Mouse (Mus musculus): Measurements from ENCODE around the gene Krt79. TPM values are rescaled to one million over a fixed set of nuclear protein-coding genes. Genes with fewer than 3 reads are reported as not detected.

Krt79 gene
- total and polyA plus RNA-seq, 3 experiments = not detected

DNA sequence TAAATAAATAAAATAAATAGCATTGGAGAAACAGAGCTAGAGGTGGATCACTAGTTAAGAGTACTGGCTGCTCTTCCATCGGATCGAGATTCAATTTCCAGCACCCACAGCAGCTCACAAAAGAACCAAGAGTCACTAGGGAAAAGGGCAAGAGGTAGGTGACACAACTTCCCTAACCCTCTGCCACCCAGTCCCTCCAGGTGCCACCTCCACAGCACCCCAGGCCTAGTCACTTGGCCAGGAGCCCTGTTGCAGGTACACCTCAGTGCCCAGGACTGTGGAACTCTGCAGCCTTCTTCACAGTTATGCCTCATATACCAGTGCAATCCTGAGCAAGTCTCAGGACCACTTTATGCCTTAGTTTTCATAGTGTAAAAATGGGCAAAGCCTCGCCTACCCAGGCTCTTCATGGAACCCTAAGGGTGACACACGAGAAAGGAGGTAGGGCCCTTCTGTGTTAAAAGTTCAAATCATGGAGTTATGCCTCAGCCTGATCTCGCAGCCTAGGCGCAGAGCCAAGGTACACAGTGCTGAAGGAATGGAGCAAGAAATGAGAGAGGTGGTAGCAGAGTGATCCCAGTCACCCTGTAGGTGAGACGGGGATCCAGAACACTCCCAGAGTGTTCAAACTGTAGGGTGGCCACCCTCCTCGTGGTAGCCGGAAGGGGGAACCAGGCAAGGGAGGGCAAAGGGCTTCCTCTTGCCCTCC, 1.4 kb downstream of the Krt79 start:
- in situ Hi-C loops (cut with MboI; ENCODE audit: low pct_ligation_motif_present, low pct_unique_long_range_greater_than_20kb, low sequenced_read_pairs) = no loop called here
- Histone ChIP-seq H3K9me3 (replicated peaks; ENCODE audit: low read length) (no peaks in the 10 kb centered on the region), H3K4me2 (ENCODE audit: insufficient read depth, low read depth, poor library complexity, severe bottlenecking) (no peak overlapping the region), H3K4me3 (replicated peaks in 1 of 3; ENCODE audit: low read depth in 2 of 3, low read length in 2 of 3, poor library complexity in 1 of 3) (no peak overlapping the region), H3K79me2 (replicated peaks; ENCODE audit: control insufficient read depth, extremely low read depth, insufficient read depth, poor library complexity, severe bottlenecking) (no peaks in the 10 kb centered on the region), H3K4me1 (ENCODE audit: control insufficient read depth in 1 of 2, insufficient read depth in 2 of 2) (no peaks in the 10 kb centered on the region), H3K9ac (ENCODE audit: insufficient read depth, low read depth) (no peak overlapping the region), H3K27ac (ENCODE audit: insufficient read depth, low read depth) (no peak overlapping the region), H3K27me3 (replicated peaks) (peaks cover 92% of the 10 kb centered on the region), H3K36me3 (replicated peaks in 1 of 2; ENCODE audit: control insufficient read depth in 1 of 2, insufficient read depth in 1 of 2, low read length in 1 of 2) (no peaks in the 10 kb centered on the region)
- DNase-seq (ENCODE audit: extremely low read depth) = no peak
- dilution Hi-C loops (cut with MboI; ENCODE audit: extremely low pct_ligation_motif_present, extremely low pct_unique_long_range_greater_than_20kb, low sequenced_read_pairs) = no loop called here
- TF ChIP-seq CHD2 (IDR thresholded peaks at IDR 0.05; ENCODE audit: low read length) (no peak), UBTF (IDR thresholded peaks at IDR 0.05; ENCODE audit: low read depth, low read length) (no peak), NRF1 (IDR thresholded peaks at IDR 0.05; ENCODE audit: low read depth, low read length) (no peak), GABPA (IDR thresholded peaks at IDR 0.05; ENCODE audit: insufficient replicate concordance, low read depth, low read length) (no peak), POLR2AphosphoS2 (IDR thresholded peaks at IDR 0.05; ENCODE audit: low read depth, low read length) (no peak), TCF12 (IDR thresholded peaks at IDR 0.05; ENCODE audit: low read depth, low read length) (no peak), MEF2A (IDR thresholded peaks at IDR 0.05; ENCODE audit: borderline replicate concordance, low read depth, low read length) (no peak), HCFC1 (IDR thresholded peaks at IDR 0.05; ENCODE audit: low read depth, low read length) (no peak), JUN (IDR thresholded peaks at IDR 0.05; ENCODE audit: insufficient read depth, low read depth, low read length) (no peak), ZC3H11A (IDR thresholded peaks at IDR 0.05; ENCODE audit: low read depth, low read length) (no peak), KAT2A (IDR thresholded peaks at IDR 0.05; ENCODE audit: insufficient replicate concordance, low read length) (no peak), ZMIZ1 (IDR thresholded peaks at IDR 0.05; ENCODE audit: low read depth, low read length) (no peak), JUND (conservative IDR thresholded peaks at IDR 0.05; ENCODE audit: low read depth, low read length) (no peak), USF2 (conservative IDR thresholded peaks at IDR 0.05; ENCODE audit: low read depth, low read length) (no peak), MAZ (IDR thresholded peaks at IDR 0.05; ENCODE audit: low read depth, low read length) (no peak)

DNA sequence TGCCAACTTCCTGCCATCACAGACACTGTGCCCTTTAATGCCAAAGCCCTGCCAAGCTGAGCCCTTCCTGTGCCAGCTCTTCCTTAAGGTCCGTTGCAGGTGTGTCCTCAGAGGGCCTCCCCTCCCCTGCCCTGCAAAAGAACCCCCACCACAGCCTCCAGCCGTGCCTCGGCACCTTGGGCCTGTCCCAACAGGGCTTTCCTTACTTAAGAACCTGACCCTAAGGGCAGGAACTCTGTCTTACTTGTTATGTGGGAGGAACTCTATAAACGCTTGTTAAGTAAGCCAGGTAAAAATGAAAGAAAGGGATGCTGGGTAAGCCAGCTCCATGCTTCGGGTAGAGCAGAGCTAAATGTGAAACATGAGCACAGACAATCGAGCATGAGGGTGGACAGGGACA, 7.1 kb downstream of the Krt79 start:
- dilution Hi-C loops (cut with MboI; ENCODE audit: extremely low pct_ligation_motif_present, extremely low pct_unique_long_range_greater_than_20kb, low sequenced_read_pairs) (no loop called here), in situ Hi-C loops (cut with MboI; ENCODE audit: low pct_ligation_motif_present, low pct_unique_long_range_greater_than_20kb, low sequenced_read_pairs) (no loop called here)
- no peak overlapping the region for H3K27ac ChIP-seq (ENCODE audit: insufficient read depth, low read depth)
- no peaks in the 10 kb centered on the region for H3K36me3 ChIP-seq (replicated peaks in 1 of 2; ENCODE audit: control insufficient read depth in 1 of 2, insufficient read depth in 1 of 2, low read length in 1 of 2)
- H3K4me3 ChIP-seq (replicated peaks in 1 of 3; ENCODE audit: low read depth in 2 of 3, low read length in 2 of 3, poor library complexity in 1 of 3) = no peak overlapping the region
- peaks cover 2 to 3% of the 10 kb centered on the region in 2 experiments; a peak in 1 of 4 replicates for H3K4me1 ChIP-seq (ENCODE audit: control insufficient read depth in 1 of 2, insufficient read depth in 2 of 2)
- no peak for DNase-seq (ENCODE audit: extremely low read depth)
- H3K27me3 ChIP-seq (replicated peaks) = peaks cover 95% of the 10 kb centered on the region
- H3K9ac ChIP-seq (ENCODE audit: insufficient read depth, low read depth) = no peak overlapping the region
- peak overlapping the region; percentile 19; the same call in 1 of the 2 replicates for H3K4me2 ChIP-seq (ENCODE audit: insufficient read depth, low read depth, poor library complexity, severe bottlenecking)
- TF ChIP-seq E2F4 (IDR thresholded peaks at IDR 0.05; ENCODE audit: insufficient replicate concordance, low read depth, low read length) (no peak), NRF1 (IDR thresholded peaks at IDR 0.05; ENCODE audit: low read depth, low read length) (no peak), MXI1 (IDR thresholded peaks at IDR 0.05; ENCODE audit: low read depth, low read length) (no peak), BHLHE40 (IDR thresholded peaks at IDR 0.05; ENCODE audit: low read depth, low read length) (no peak), IRF4 (IDR thresholded peaks at IDR 0.05; ENCODE audit: low read depth, low read length) (no peak), NELFE (IDR thresholded peaks at IDR 0.05; ENCODE audit: low read depth, low read length) (no peak), TBP (conservative IDR thresholded peaks at IDR 0.05; ENCODE audit: low read depth, low read length) (no peak), SMC3 (IDR thresholded peaks at IDR 0.05; ENCODE audit: low read depth, low read length) (no peak), UBTF (IDR thresholded peaks at IDR 0.05; ENCODE audit: low read depth, low read length) (no peak)
- no peaks in the 10 kb centered on the region for H3K79me2 ChIP-seq (replicated peaks; ENCODE audit: control insufficient read depth, extremely low read depth, insufficient read depth, poor library complexity, severe bottlenecking)
- H3K9me3 ChIP-seq (replicated peaks; ENCODE audit: low read length) = no peaks in the 10 kb centered on the region
